Mouse (Mus musculus) embryo, embryonic 11 days (tissue): ENCODE measurements at regions not wholly inside any gene's neighbourhood (a gene's known extent, or its start where the extent isn't known, plus 50 kb on each side); places are given as distances from the start of the nearest gene placed in this dataset.
"Not testable (repeated sequence)": the region's sequence is repeated elsewhere in the genome, so short reads cannot be mapped to it uniquely, and the experiment has no call there.

Experiments
- DNase-seq: peaks from one replicate; pipeline ENCODE4 v3.0.0-alpha.2; 2015

- DNase-seq, result peak; percentile 20
These were observed 1701.8 kb downstream of the Olfm4 start for GRCm38 (mm10) chr14:81685691-81686090.

- DNase-seq, result not testable (repeated sequence)
These were observed 1708.4 kb downstream of the Olfm4 start for GRCm38 (mm10) chr14:81692245-81692644.

GRCm38 (mm10) chr14:81716056-81716455 is 1732.2 kb downstream of the Olfm4 start:
- DNase-seq, result no peak
